Mouse (Mus musculus): ENCODE measurements around the gene Sqstm1. TPM values are rescaled to one million over a fixed set of nuclear protein-coding genes. Genes with fewer than 3 reads are reported as not detected.
A peak's percentile ranks its signal among the peaks of the same experiment; 100 is the strongest.

Sqstm1 gene
- total RNA-seq, 2 experiments from 2014 or later = 460 to 480 TPM

DNA sequence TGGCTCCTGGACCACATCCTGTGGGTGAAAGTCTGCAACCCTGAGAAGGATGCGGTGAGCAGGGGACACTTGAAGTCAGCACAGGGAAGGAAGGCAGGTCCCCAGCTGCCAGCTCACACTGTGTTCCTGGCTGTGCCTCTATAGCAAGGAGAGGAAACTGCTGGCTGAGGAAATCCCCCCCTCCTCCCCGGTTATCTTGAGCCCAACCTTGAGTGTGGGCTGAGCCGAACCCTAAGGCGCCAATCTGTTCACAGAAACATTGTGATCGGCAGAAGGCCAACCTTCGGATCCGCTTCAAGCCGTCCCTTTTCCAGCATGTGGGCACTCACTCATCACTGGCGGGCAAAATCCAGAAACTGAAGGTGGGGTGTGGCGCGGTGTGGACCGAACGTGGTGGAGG is 22.4 kb upstream of the Sqstm1 start:
- intact Hi-C loops (cut with DNase I) = no loop called here
- peak in 1 of 2 experiments; percentile 84 for DNase-seq (ENCODE audit: low spot score in 2 of 2)

GRCm38 (mm10) chr11:50231411-50231810 is 20.8 kb upstream of the Sqstm1 start:
- DNase-seq (ENCODE audit: low spot score in 2 of 2) = peak in 1 of 2 experiments; percentile 80
- intact Hi-C loops (cut with DNase I) = no loop called here

- intact Hi-C loops (cut with DNase I) = no loop called here
- no peak for DNase-seq (ENCODE audit: low spot score in 2 of 2)
Observed at GRCm38 (mm10) chr11:50230481-50231304, 20.1 kb upstream of the Sqstm1 start.

DNA sequence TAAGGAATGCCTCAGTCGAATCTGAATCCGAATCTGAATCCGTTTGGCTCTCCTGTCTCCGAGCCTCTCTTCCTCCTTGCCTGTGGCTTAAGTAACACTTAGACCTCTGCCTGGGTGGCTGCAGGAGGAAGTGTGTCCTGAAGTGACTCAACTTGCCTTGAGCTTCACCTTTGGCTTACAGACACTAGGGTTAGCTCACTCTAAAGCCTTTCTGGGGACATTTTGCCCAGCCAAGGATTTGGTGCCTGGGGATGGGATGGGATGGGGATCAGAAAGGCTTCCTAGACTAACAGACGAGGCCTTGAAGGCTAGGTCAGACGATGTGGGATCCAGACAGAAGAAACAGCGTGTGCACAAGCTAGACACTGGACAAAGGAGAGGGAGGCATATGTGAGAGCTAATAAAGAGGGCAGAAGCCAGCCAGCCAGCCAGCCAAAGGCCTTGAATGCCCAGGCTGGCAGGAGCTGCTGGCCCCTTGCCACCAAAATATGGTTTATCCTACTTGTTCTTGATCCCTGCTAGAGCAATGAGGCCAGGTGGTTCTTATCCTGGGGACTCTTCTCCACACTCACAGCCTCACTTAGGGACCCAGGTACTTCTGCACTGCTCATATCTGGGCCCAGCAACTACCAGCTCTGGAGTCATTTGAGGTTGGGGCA is 18.8 kb upstream of the Sqstm1 start:
- intact Hi-C loops (cut with DNase I) = no loop called here
- DNase-seq (ENCODE audit: low spot score in 2 of 2) = no peak

DNA sequence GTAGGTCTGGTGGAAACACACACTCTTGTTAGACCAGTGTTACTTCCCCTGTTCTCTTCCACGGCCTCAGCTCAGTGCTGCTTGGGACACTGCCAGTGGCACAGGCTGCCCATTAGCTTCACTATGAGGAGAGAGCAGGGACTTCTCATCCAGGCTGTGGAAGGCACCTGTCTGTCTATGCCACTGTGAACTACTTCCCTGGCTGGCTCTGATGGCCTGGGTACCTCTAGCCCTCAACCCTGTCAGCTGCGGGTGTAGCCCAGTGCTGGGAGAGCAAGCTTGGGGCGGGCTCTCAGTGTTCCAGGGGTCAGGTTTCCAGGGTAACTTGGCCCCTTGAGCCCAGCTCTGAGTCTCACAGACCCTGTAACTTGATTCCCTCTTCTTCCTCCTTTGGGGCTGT is 18.1 kb upstream of the Sqstm1 start:
- DNase-seq (ENCODE audit: low spot score in 2 of 2) = no peak
- intact Hi-C loops (cut with DNase I) = no loop called here

DNA sequence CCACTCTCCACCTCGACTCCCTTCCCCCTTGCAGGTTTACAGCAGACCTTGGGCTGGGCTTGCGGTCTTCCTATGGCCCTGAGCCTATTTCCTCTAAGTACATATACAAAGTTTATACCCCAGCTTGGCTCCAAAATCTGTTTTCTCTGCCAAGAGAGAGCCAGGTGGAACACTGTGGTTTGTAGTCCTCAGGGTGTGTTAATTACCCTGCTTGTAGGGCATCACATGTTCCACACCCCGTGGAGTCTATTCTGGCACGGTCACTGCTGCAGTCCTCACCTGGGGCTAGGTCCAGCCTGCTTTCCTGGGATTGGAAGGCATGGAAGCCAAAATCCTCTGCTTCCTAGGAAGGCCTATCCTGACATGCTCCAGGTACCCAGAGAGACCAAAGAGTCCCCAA is 17.1 kb upstream of the Sqstm1 start:
- intact Hi-C loops (cut with DNase I) = no loop called here

DNA sequence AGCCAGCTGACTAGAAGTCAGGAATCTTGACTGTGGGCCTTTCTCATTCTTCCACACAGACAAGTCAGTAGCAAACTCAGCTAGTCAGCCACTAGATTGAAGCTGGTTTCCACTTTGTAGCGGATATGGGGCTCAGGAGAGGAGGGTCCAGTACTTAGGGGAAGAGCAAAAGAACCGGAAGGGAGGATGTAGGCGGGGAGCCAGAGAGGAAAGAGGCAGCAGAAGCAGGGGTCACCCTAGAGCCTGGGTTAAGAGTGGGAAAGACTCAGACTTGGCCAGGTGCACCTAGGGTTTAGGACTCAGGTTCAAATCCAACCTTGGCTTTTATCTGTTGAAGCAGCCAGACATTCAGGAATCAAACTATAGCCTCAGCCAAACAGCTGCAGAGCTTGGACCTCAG is 16.6 kb upstream of the Sqstm1 start:
- intact Hi-C loops (cut with DNase I) = no loop called here
- no peak for DNase-seq (ENCODE audit: low spot score in 2 of 2)

More for the DNA sequence above, 17.1 kb upstream of the Sqstm1 start:
- no peak for DNase-seq (ENCODE audit: low spot score in 2 of 2)

DNA sequence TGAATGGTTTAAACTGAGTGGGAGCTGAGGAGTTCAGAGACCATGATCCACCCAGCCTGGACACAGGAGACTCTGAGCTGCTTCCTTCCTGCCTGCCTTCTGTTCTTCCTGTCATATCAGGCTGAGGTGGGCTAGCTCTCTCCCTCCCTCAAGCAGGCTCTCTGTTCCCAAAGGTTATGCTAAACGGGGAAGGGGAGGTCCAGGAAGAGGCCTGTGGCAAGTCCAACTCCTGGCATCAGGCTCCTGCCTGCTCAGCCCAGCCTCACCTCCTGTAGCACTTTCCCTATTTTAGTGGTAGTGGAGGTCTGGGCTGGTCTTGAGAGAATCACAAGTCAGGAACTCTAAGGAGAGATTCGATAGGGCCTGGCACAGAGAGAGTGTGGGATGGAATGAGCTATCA is 15.8 kb upstream of the Sqstm1 start:
- intact Hi-C loops (cut with DNase I) = no loop called here

GRCm38 (mm10) chr11:50225611-50226378 is 15.2 kb upstream of the Sqstm1 start:
- intact Hi-C loops (cut with DNase I) = loop anchor here (2.0 kb wide), 1 partner anchor 15 kb away; the partner anchor contains the start of genes Mgat4b and Sqstm1
- peak in 1 of 2 experiments; percentile 41 for DNase-seq (ENCODE audit: low spot score in 2 of 2)

More for the DNA sequence above, 15.8 kb upstream of the Sqstm1 start:
- no peak for DNase-seq (ENCODE audit: low spot score in 2 of 2)

GRCm38 (mm10) chr11:50224671-50225530 is 14.3 kb upstream of the Sqstm1 start:
- peak; percentile 82 to 85 for DNase-seq (ENCODE audit: low spot score in 2 of 2)
- intact Hi-C loops (cut with DNase I) = loop anchor here (2.0 kb wide), 1 partner anchor 14 kb away; the partner anchor contains the start of genes Mgat4b and Sqstm1

DNA sequence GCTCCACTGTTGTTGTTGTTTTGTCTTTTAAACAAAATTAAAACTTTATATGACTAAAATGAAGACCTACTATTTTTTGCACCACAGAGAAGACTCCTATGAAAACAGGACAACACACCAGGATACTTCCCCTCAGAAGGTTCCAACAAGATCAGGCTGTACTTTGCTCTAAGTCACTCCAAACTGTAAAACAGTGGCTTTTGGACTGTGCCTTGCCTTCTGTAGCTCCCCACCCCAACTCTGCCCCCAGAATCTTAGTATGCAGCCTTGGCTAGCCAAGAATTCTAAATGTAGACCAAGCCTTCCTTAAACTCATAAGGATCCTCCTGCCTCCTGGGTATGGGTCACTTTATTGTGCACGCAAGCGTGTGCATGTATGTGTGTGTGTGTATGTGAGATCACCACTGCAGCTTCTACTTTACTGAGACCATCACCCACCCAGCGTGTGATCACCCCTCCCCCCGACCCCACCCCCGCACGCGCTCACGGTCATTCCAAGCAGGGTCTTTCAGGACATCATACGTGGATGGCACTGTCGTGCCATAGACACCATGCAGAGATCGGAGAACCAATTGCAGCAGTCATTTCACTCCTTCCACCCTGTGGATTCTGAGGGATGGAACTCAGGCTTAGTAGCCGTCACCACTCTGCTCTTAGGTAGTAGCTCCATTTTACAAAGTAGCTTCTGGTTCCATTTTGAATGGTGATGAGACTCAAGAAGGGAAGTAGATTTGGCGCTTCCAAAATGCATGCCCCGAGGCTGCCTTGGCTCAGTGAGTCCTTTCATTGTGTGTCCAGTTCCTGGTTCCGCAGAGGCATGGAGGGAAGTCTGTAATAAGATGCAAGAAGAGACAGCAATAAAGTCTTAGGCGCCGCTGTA is 13.4 kb upstream of the Sqstm1 start:
- intact Hi-C loops (cut with DNase I) = loop anchor here (2.0 kb wide), 1 partner anchor 13 kb away; the partner anchor contains the start of genes Mgat4b and Sqstm1
- DNase-seq (ENCODE audit: low spot score in 2 of 2) = peak in 1 of 2 experiments; percentile 37

DNA sequence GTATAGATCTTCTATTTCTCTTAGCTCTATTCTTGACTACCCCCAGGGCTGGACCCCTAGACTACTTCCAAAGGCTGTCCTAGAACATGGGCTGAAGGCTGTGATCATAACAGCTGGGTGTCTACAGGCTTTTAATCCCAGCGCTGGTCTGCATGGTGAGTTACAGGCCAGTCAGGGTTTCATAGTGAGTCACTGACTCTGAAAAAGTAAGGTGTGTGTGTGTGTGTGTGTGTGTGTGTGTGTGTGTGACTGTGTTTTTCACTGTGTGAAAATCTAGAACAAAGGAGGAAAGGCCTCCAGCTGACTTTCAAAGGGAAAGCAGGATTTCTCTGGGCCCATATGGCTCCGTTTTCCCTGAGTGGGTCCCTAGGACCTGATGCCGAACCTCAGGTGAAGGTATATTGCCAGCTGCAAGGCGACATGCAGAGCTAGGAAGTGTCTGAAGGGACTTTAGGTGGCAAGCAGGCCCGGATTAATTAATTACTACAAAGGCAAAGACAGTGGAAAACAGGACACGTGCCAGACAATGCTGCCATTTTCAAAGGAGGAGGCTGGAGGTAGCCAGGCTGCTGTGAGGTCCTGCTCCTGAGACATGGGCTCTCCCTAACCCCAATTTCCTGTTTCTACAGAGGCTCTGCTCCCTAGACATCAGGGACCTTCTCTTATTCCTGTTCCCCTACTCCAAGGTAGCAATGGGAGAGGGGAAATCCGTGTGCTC is 12.1 kb upstream of the Sqstm1 start:
- no peak for DNase-seq (ENCODE audit: low spot score in 2 of 2)
- intact Hi-C loops (cut with DNase I) = no loop called here

- DNase-seq (ENCODE audit: low spot score in 2 of 2) = no peak
- intact Hi-C loops (cut with DNase I) = no loop called here
Observed at GRCm38 (mm10) chr11:50219833-50220232, 9.2 kb upstream of the Sqstm1 start.

GRCm38 (mm10) chr11:50217811-50218210 is 7.2 kb upstream of the Sqstm1 start:
- intact Hi-C loops (cut with DNase I) = no loop called here
- no peak for DNase-seq (ENCODE audit: low spot score in 2 of 2)

- intact Hi-C loops (cut with DNase I) = no loop called here
- no peak for DNase-seq (ENCODE audit: low spot score in 2 of 2)
Observed at GRCm38 (mm10) chr11:50216724-50217366, 6.2 kb upstream of the Sqstm1 start.

- intact Hi-C loops (cut with DNase I) = no loop called here
- no peak for DNase-seq (ENCODE audit: low spot score in 2 of 2)
Observed at GRCm38 (mm10) chr11:50215633-50216032, 5.0 kb upstream of the Sqstm1 start.

DNA sequence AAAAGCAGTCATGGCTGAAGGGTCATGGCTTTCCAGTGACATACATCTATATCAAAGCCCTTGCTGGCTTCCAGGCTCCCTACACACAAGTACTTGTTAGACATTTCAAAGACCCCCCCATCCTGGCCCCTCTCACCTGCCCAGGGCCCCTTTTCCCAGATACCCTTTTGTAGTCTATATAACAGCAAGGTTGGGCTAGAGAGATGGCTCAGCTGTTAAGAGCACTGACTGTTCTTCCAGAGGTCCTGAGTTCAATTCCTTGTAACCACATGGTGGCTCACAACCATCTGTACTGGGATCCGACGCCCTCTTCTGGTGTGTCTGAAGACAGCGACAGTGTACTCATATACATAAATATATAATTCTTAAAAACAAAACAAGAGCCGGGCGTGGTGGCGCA is 4.0 kb upstream of the Sqstm1 start:
- intact Hi-C loops (cut with DNase I) = no loop called here
- DNase-seq (ENCODE audit: low spot score in 2 of 2) = no peak
